Mouse (Mus musculus) midbrain, embryonic 13.5 days (tissue): ENCODE results near the gene Nr2e1. TPM values are rescaled to one million over a fixed set of nuclear protein-coding genes. Genes with fewer than 3 reads are reported as not detected.

Experiments
- ATAC-seq: fragments of 200-750 bp; cut with Nextera tagmentation; 2 replicates; pipeline ENCODE4 v1.8.0; 2017; ENCODE audit warnings: mild to moderate bottlenecking, moderate TSS enrichment, moderate library complexity
- H3K27ac ChIP-seq: fragments of 300-500 bp; sonication (generic); 2 replicates; pipeline ENCODE4 v1.5.1; 2015; ENCODE audit warnings: inconsistent platforms, mild to moderate bottlenecking, moderate library complexity
- H3K27me3 ChIP-seq: fragments of 300-500 bp; sonication (generic); 2 replicates; pipeline ENCODE4 v1.6.1; 2015; ENCODE audit warnings: mild to moderate bottlenecking, inconsistent platforms
- H3K36me3 ChIP-seq: fragments of 300-500 bp; sonication (generic); 2 replicates; pipeline ENCODE4 v1.6.1; 2015; ENCODE audit warnings: mild to moderate bottlenecking, inconsistent platforms
- H3K4me1 ChIP-seq: fragments of 300-500 bp; sonication (generic); replicated peaks from 2 replicates; pipeline ENCODE4 v1.6.1; 2015; ENCODE audit warnings: inconsistent platforms
- H3K4me2 ChIP-seq: fragments of 300-500 bp; sonication (generic); replicated peaks from 2 replicates; pipeline ENCODE4 v1.6.1; 2015; ENCODE audit warnings: moderate library complexity, mild to moderate bottlenecking, inconsistent platforms
- H3K4me3 ChIP-seq: fragments of 300-500 bp; sonication (generic); replicated peaks from 2 replicates; pipeline ENCODE4 v1.5.1; 2015; ENCODE audit warnings: mild to moderate bottlenecking, inconsistent platforms
- H3K9ac ChIP-seq: fragments of 300-500 bp; sonication (generic); replicated peaks from 2 replicates; pipeline ENCODE4 v1.6.1; 2015; ENCODE audit warnings: mild to moderate bottlenecking, inconsistent platforms
- H3K9me3 ChIP-seq: fragments of 300-500 bp; sonication (generic); 2 replicates; pipeline ENCODE4 v1.6.1; 2016; ENCODE audit warnings: mild to moderate bottlenecking, inconsistent platforms
- WGBS: fragments of 180-500 bp; shearing (Covaris S2); methylation state at CpG from one replicate; pipeline ENCODE4 v1.1.7; 2015; 5-methylcytosine and 5-hydroxymethylcytosine counted together
- polyA plus RNA-seq: library from polyadenylated mRNA; unstranded; fragments of >200 nt; fragmentation: Nextera tagmentation; extraction: Ambion mirVana; gene quantifications from 2 replicates; pipeline ENCODE4 v1.2.1, GENCODE M21; 2015

Nr2e1 gene
- polyA plus RNA-seq, 1 experiment from 2014 or later: 16.9 TPM

DNA sequence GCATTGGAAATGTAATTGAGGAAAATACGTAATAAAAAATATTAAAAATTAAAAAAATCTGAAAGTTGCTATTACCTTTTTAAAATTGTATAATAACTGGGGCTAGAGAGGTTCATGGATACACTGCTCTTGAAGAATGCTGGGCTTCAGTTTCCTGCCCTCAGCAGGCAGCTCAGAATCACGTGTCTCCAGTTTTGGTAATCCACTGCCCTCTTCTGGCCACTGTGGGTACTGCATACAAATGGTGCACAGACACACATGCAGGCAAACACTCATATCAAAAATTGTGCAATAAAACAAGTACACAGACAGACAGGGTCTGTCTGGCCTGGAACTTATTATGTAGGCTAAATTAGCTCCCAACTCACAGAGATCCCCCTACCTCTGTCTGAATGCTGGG lies 21.4 kb upstream of the Nr2e1 start:
- Histone ChIP-seq H3K27me3 (peaks cover 19% of the 10 kb centered on the region; the same call in 1 of the 2 replicates), H3K9me3 (peaks cover 21% of the 10 kb centered on the region), H3K4me1 (no peaks in the 10 kb centered on the region), H3K27ac (no peak overlapping the region), H3K36me3 (no peaks in the 10 kb centered on the region), H3K4me2 (no peak overlapping the region), H3K9ac (no peak overlapping the region), H3K4me3 (no peak overlapping the region)
- 70% methylated on average over 2 of the region's 2 CpGs for WGBS
- ATAC-seq: no peak

DNA sequence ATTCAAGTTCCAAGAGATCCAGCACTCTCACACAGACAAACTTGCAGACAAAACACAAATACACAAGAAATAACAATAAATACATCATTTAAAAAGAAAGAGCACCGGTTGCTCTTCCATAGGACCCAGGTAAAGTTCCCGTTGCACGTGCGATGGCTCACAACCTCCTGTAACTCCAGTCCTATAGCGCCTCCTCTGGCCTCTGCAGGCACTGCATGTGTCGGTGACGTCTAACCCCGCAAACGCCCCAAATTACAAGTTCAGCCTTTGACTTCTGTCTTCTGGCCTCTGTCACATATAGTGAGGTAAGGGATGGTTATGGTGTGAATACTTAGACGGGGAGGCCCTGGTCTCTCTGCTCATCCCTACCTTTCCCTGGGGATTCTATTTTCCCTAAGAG lies 18.1 kb upstream of the Nr2e1 start:
- H3K27ac ChIP-seq: no peak overlapping the region
- no peak overlapping the region for H3K4me2 ChIP-seq
- H3K4me3 ChIP-seq: no peak overlapping the region
- 32% methylated on average over 10 of the region's 10 CpGs for WGBS
- no peak for ATAC-seq
- H3K9ac ChIP-seq: no peak overlapping the region
- no peaks in the 10 kb centered on the region for H3K4me1 ChIP-seq
- peaks cover 14% of the 10 kb centered on the region; the same call in 1 of the 2 replicates for H3K27me3 ChIP-seq
- no peaks in the 10 kb centered on the region for H3K36me3 ChIP-seq
- H3K9me3 ChIP-seq: peaks cover 6% of the 10 kb centered on the region

DNA sequence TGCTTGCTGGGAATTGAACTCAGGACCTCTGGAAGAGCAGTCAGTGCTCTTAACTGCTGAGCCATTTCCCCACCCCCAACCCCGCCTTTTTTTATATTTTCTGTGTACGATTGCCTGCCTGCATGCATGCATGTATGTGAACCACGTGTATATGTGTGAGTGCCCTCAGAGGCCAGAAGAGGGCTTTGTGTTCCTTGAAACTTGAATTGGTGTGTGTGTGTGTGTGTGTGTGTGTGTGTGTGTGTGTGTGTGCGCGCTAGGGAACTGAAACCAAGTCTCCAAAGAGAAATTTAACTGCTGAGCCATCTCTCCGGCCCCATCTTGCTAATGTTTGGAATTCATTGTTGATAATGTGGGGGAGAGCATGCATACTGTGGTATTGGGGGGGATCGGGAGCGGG lies 15.2 kb upstream of the Nr2e1 start:
- ATAC-seq: no peak
- Histone ChIP-seq H3K27ac (no peak overlapping the region), H3K9ac (no peak overlapping the region), H3K4me3 (no peak overlapping the region), H3K36me3 (no peaks in the 10 kb centered on the region), H3K4me1 (no peaks in the 10 kb centered on the region), H3K4me2 (no peak overlapping the region), H3K9me3 (0 out of 2 replicates have a peak, but pooled peaks cover 2% of the 10 kb centered on the region), H3K27me3 (peaks cover 37% of the 10 kb centered on the region)
- WGBS: 87% methylated on average over 8 of the region's 8 CpGs

DNA sequence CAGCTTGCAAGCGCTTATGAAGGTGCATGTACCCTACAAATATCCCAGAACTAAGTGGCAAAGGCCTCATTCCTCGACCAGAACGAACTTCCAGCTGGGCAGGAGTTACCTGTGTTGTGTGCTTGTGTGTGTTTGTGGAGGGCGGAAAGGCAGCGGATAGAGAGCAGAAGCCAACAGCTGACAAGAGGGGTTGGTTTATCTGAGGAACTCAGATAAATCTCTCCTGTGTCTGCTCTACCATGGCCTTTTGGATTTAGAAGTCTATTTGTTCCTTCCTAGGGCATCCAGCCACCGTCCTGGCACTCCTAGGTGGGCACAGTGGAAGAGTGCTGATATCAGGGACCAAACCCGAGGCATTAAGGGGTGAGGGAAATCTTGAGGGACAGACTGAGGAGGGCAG lies 9.8 kb upstream of the Nr2e1 start:
- H3K4me1 ChIP-seq: peaks cover 32% of the 10 kb centered on the region
- H3K27ac ChIP-seq: no peak overlapping the region
- no peak for ATAC-seq
- no peak overlapping the region for H3K4me3 ChIP-seq
- no peak overlapping the region for H3K9ac ChIP-seq
- 30% methylated on average over 7 of the region's 7 CpGs for WGBS
- no peak overlapping the region for H3K4me2 ChIP-seq
- H3K9me3 ChIP-seq: 0 out of 2 replicates have a peak, but pooled peaks cover 2% of the 10 kb centered on the region
- peaks cover 86% of the 10 kb centered on the region for H3K27me3 ChIP-seq
- H3K36me3 ChIP-seq: no peaks in the 10 kb centered on the region

DNA sequence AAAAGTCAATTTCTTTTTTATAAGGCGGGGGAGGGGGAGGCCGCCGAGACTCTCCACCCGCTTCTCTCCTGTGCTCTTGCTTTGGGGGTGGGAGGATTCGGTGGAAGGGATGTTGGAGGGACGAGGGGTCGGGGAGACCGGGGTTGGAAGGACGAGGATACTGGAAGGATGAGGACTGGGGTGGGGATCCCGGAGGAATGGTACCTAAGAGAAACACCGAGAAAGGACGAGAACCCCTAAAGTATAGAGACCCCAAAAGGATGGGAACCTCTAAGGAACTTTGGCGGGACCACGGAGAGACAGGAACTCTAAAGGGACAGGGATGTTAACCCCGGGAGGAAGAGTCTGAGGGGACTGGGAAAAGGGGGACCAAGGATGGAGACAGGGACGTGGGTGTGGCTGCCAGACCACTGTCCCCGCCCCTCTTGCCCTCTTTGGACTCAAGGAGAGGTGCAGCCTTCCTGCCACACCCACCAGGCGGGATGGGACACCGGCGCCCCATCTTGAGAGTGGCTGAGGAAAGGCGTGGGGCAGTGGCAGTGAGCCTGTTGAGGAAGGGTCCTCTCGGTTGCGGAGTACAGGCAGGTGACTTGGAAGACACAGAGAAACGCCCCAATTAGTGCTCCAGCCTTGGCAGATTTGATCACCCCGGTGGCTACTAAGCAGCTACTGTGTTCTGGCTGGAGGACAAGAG lies 8.7 kb upstream of the Nr2e1 start:
- Histone ChIP-seq H3K36me3 (no peaks in the 10 kb centered on the region), H3K27ac (no peak overlapping the region), H3K4me2 (peak overlapping the region; percentile 57), H3K9ac (peak overlapping the region; percentile 42), H3K27me3 (peaks cover 92% of the 10 kb centered on the region), H3K4me1 (peaks cover 32% of the 10 kb centered on the region), H3K4me3 (peak overlapping the region; percentile 33), H3K9me3 (0 out of 2 replicates have a peak, but pooled peaks cover 2% of the 10 kb centered on the region)
- ATAC-seq: peak; percentile 43
- under 1% methylated on average over 25 of the region's 25 CpGs for WGBS

DNA sequence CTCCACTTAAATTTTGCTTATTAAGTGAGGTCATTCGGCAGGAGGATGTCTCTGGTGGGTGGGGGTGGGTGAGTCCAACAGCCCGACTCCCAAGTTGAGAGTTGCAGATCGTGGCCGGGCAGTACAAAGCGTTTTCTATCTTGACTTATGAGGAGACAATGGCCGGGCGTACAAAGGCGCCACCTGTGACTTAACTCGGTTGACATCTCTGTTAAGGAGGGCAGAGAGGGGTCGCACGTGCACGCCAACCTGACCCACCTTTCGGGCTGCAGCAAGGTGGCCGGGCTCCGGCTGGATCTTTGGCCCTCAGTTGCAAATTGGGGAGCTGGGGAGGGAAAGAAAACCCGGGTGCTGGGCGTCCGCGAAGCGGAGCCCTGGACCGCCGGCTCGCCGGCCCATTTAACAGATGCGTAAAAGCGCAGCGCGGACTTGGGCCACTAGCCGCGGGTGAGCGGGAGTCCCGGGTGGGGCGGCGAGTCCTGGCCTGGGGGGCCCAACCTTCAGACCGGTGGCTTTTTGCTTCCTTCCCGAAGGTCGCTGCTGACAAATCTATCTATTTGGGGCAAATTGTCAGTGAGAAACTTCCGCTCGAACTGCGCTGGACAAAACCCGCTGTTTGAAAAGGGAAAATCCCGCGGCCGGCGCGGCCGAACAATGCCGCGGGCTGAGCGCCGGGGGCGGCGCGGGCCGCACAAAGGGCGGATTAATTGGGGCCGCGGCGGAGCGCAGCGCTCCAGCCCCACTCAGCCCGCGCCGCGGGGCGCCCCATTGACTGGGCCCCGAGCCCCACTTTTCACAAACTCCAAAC lies 8.0 kb upstream of the Nr2e1 start:
- peak overlapping the region; percentile 57 for H3K4me2 ChIP-seq
- no peak overlapping the region for H3K27ac ChIP-seq
- H3K4me3 ChIP-seq: peak overlapping the region; percentile 33
- H3K9me3 ChIP-seq: 0 out of 2 replicates have a peak, but pooled peaks cover 2% of the 10 kb centered on the region
- H3K9ac ChIP-seq: peak overlapping the region; percentile 42
- peak; percentile 68 for ATAC-seq
- peaks cover 97% of the 10 kb centered on the region for H3K27me3 ChIP-seq
- H3K4me1 ChIP-seq: peaks cover 32% of the 10 kb centered on the region
- whole genome bisulfite sequencing: under 1% methylated on average over 67 of the region's 67 CpGs
- no peaks in the 10 kb centered on the region for H3K36me3 ChIP-seq

DNA sequence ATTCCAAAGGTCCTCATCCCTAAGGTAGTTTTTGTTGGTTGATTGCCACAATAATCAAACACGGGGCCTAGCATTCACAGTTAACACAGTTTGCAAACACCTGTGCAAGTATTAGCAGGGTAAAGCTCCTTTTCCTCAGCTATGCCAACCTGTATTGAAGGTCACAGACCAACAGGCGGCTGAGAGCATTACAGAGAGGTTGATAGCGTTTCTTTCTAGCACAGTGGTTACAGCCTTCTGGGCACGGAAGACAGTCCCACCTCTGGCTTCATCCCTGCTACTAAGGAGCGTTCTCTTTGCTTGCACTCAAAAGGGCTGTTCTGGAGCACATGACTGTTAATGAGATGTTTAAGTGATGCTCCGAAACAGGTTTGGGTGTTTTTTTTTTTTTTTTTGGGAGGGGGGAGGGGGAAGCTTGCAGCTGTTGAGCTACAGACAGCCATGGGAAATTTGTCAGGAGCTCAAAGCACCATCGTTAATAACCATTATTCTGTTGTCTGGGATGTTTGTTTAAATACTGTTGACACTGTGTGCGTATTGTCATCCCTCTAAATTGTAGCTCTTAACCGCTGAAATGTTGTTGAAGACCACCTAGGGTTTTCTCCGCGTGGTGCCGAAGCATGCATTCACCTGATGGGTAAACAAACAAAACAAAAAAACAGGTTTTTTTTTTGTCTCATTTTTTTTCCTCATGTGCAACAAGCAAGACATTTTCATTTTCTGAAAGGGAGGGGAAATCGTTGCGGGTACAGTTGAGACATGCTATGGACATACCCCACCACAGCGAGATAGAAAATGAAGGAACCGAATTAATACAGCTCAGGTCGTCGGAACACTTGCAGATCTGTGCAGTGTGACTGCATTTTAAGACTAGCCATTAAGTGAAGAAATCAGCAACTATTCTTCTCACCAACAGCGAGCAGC lies 7.1 kb upstream of the Nr2e1 start:
- H3K9me3 ChIP-seq: 0 out of 2 replicates have a peak, but pooled peaks cover 2% of the 10 kb centered on the region
- H3K27ac ChIP-seq: no peak overlapping the region
- peaks cover 98% of the 10 kb centered on the region for H3K27me3 ChIP-seq
- H3K4me1 ChIP-seq: peaks cover 36% of the 10 kb centered on the region
- 2% methylated on average over 19 of the region's 19 CpGs for WGBS
- no peak for ATAC-seq
- H3K4me2 ChIP-seq: peak overlapping the region; percentile 57
- H3K9ac ChIP-seq: no peak overlapping the region
- peak overlapping the region; percentile 33 for H3K4me3 ChIP-seq
- no peaks in the 10 kb centered on the region for H3K36me3 ChIP-seq

DNA sequence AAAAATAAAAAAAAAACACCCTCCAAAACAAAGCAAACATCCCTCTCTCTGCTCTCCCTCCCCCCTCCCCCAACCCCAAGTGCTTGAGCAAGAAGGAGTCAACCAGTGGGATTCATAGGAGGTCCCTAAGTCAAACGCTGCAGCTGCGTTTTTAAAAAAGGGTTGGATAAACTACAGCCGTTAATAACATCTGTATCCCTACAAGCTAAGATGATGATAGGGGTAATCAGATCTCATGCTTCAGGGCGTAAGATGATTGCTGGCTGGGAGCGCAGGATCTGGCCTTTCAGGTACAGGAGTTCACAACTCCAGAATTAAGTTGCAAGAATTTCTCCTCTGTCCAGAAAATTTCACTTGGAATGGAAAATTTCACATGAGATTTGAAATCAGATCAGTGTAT lies 6.1 kb upstream of the Nr2e1 start:
- no peak overlapping the region for H3K27ac ChIP-seq
- 0 out of 2 replicates have a peak, but pooled peaks cover 2% of the 10 kb centered on the region for H3K9me3 ChIP-seq
- peaks cover 46% of the 10 kb centered on the region for H3K4me1 ChIP-seq
- no peaks in the 10 kb centered on the region for H3K36me3 ChIP-seq
- H3K27me3 ChIP-seq: peaks cover 98% of the 10 kb centered on the region
- H3K9ac ChIP-seq: no peak overlapping the region
- no peak overlapping the region for H3K4me3 ChIP-seq
- 10% methylated on average over 5 of the region's 5 CpGs for WGBS
- no peak for ATAC-seq
- H3K4me2 ChIP-seq: no peak overlapping the region

DNA sequence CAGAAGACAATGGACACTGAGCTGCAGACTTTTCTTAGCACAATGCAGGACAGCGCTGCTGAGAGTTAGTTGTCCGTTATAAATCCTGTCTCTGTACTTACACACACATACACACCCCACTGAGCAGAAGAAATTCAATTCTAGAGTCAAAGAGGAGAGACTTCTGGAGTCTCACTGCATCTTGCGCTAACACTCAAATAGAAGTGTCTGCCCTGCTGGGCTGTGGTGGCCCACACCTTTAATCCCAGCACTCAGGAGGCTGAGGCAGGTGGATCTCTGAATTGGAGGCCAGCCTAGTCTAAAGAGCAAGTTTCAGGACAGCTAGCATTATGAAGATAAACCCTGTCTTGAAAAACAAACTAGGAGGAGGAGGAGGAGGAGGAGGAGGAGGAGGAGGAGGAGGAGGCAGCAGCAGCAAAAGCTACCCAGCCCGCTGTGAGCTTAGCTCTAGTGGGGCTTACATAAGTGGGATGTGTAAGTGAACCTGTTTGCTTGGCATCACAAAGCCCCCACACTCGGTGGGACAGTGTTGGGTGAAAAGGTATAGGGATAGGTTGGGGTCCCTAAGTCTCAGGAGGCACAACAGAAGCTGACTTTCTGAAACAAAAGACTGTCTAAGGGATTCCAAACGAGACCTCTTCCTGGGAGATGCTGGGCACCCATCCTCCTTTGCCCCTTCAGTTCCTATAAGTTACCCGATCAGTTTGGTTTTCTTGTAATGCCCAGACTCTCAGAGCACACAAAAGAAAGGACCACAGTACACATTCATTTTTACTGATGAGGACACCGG lies 4.7 kb upstream of the Nr2e1 start:
- H3K27me3 ChIP-seq: peaks cover 95% of the 10 kb centered on the region
- H3K9ac ChIP-seq: no peak overlapping the region
- no peaks in the 10 kb centered on the region for H3K9me3 ChIP-seq
- 17% methylated on average over 8 of the region's 8 CpGs for WGBS
- H3K4me2 ChIP-seq: 0 out of 2 replicates have a peak overlapping the region, but pooled peaks have one; percentile 0
- H3K36me3 ChIP-seq: no peaks in the 10 kb centered on the region
- no peak for ATAC-seq
- H3K27ac ChIP-seq: no peak overlapping the region
- peaks cover 59% of the 10 kb centered on the region for H3K4me1 ChIP-seq
- no peak overlapping the region for H3K4me3 ChIP-seq

DNA sequence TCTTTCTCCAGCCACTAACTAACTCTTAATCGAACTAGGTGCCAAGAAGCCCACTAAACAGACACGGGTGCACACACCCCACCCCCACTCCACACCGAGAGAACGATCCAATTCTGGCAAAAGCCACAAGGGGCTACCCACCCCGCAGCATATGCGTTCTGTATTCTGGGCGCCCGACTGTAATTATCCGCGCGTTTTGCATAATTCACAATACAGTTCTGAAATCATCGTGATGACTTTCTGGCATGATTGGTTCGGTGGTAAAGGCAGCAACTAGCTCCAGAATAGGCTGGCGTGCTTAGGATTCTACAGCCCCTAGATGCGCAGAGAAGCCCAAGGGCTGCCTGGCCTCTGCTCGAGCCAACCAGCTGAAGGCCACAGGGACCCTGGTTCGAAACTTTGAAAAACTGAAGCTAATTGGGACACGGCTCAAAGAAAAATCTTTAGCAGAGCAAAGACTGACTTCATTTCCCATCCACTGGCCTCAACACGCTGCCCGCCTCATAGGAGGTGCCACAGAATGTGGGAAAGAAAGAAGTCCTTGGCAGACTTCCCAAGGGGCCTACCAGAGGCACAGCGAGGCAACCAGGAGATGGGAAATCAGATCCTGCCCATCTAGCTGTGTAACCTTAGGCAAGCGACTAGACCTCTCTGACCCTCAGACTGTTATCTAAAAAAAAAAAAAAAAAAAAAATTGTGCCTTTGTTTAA lies 2.3 kb upstream of the Nr2e1 start:
- 11% methylated on average over 22 of the region's 22 CpGs for WGBS
- Histone ChIP-seq H3K9ac (0 out of 2 replicates have a peak overlapping the region, but pooled peaks have one; percentile 70), H3K4me1 (peaks cover 56% of the 10 kb centered on the region), H3K4me3 (peak overlapping the region; percentile 49), H3K9me3 (no peaks in the 10 kb centered on the region), H3K36me3 (no peaks in the 10 kb centered on the region), H3K27ac (no peak overlapping the region), H3K27me3 (peaks cover 93% of the 10 kb centered on the region), H3K4me2 (peak overlapping the region; percentile 63)
- no peak for ATAC-seq
